Mouse (Mus musculus): ENCODE measurements around the gene Atp5l.
"Not testable (repeated sequence)": the region's sequence is repeated elsewhere in the genome, so short reads cannot be mapped to it uniquely, and the experiment has no call there.

Gene Atp5l

GRCm38 (mm10) chr9:44920374-44921122 is at the start of gene Atp5l:
Gene Atp5l, minus strand, starts transcription at chr9:44920742.
- peak; percentile 97 for DNase-seq (ENCODE audit: inconsistent ontology term)

- no peak for DNase-seq (ENCODE audit: inconsistent ontology term)
Measured at GRCm38 (mm10) chr9:44969450-44969849, 48.9 kb upstream of the Atp5l start.

GRCm38 (mm10) chr9:44967763-44968162 is 47.2 kb upstream of the Atp5l start:
- not testable (repeated sequence) for DNase-seq (ENCODE audit: inconsistent ontology term)

GRCm38 (mm10) chr9:44966815-44967242 is 46.3 kb upstream of the Atp5l start:
- DNase-seq (ENCODE audit: inconsistent ontology term) = peak; percentile 59

- no peak for DNase-seq (ENCODE audit: inconsistent ontology term)
Measured at GRCm38 (mm10) chr9:44965833-44966466, 45.4 kb upstream of the Atp5l start.

- DNase-seq (ENCODE audit: inconsistent ontology term) = peak; percentile 99
Measured at GRCm38 (mm10) chr9:44965126-44965832, 44.7 kb upstream of the Atp5l start, which contains the start of gene Ube4a. Gene Ube4a, minus strand, starts transcription at chr9:44965600.

- DNase-seq (ENCODE audit: inconsistent ontology term) = no peak
Measured at GRCm38 (mm10) chr9:44954432-44954831, 33.9 kb upstream of the Atp5l start.

- DNase-seq (ENCODE audit: inconsistent ontology term) = no peak
Measured at GRCm38 (mm10) chr9:44947836-44948235, 27.3 kb upstream of the Atp5l start.

GRCm38 (mm10) chr9:44946185-44946695 is 25.7 kb upstream of the Atp5l start:
- no peak for DNase-seq (ENCODE audit: inconsistent ontology term)

GRCm38 (mm10) chr9:44942421-44942820 is 21.9 kb upstream of the Atp5l start:
- no peak for DNase-seq (ENCODE audit: inconsistent ontology term)

GRCm38 (mm10) chr9:44941756-44942155 is 21.2 kb upstream of the Atp5l start:
- no peak for DNase-seq (ENCODE audit: inconsistent ontology term)

GRCm38 (mm10) chr9:44921543-44921942 is 1.0 kb upstream of the Atp5l start:
- no peak for DNase-seq (ENCODE audit: inconsistent ontology term)

- DNase-seq (ENCODE audit: inconsistent ontology term) = no peak
Measured at GRCm38 (mm10) chr9:44921123-44921468, 554 bp upstream of the Atp5l start.

- DNase-seq (ENCODE audit: inconsistent ontology term) = no peak
Measured at GRCm38 (mm10) chr9:44919606-44920005, 936 bp downstream of the Atp5l start.

GRCm38 (mm10) chr9:44916196-44916595 is 4.3 kb downstream of the Atp5l start:
- DNase-seq (ENCODE audit: inconsistent ontology term) = no peak

- no peak for DNase-seq (ENCODE audit: inconsistent ontology term)
Measured at GRCm38 (mm10) chr9:44914706-44915105, 5.8 kb downstream of the Atp5l start.

- DNase-seq (ENCODE audit: inconsistent ontology term) = no peak
Measured at GRCm38 (mm10) chr9:44911365-44911764, 9.2 kb downstream of the Atp5l start.

GRCm38 (mm10) chr9:44905620-44906019 is 14.9 kb downstream of the Atp5l start:
- peak; percentile 46 for DNase-seq (ENCODE audit: inconsistent ontology term)

GRCm38 (mm10) chr9:44904964-44905363 is 15.6 kb downstream of the Atp5l start:
- peak; percentile 96 for DNase-seq (ENCODE audit: inconsistent ontology term)

GRCm38 (mm10) chr9:44903856-44904255 is 16.7 kb downstream of the Atp5l start:
- DNase-seq (ENCODE audit: inconsistent ontology term) = peak; percentile 50

GRCm38 (mm10) chr9:44900402-44900801 is 20.1 kb downstream of the Atp5l start:
- no peak for DNase-seq (ENCODE audit: inconsistent ontology term)

- DNase-seq (ENCODE audit: inconsistent ontology term) = no peak
Measured at GRCm38 (mm10) chr9:44899716-44900115, 20.8 kb downstream of the Atp5l start.

Measured in Muller cell, postnatal 12 days (primary cell).